Mouse (Mus musculus) thymus, adult 2 months (tissue): ENCODE results near the gene Anapc2. TPM values are rescaled to one million over a fixed set of nuclear protein-coding genes. Genes with fewer than 3 reads are reported as not detected.

Source experiments
- DNase-seq: peaks from one replicate; pipeline ENCODE4 v3.0.0; 2021
- H3K27ac ChIP-seq: fragments of 200-500 bp; 2 replicates; pipeline ENCODE4 v1.5.1; 2012; ENCODE audit warnings: low read length, control low read depth; ENCODE audit not compliant: control insufficient read depth, insufficient read depth
- H3K27me3 ChIP-seq: fragments of 200-500 bp; 2 replicates; pipeline ENCODE4 v1.6.1; 2012; ENCODE audit warnings: mild to moderate bottlenecking, low read length, moderate library complexity, mixed read lengths; ENCODE audit not compliant: control insufficient read depth, insufficient read depth
- H3K36me3 ChIP-seq: fragments of 200-500 bp; 2 replicates; pipeline ENCODE4 v1.6.1; 2012; ENCODE audit warnings: mild to moderate bottlenecking, low read length, moderate library complexity; ENCODE audit not compliant: control insufficient read depth, insufficient read depth
- H3K4me1 ChIP-seq: fragments of 200-500 bp; replicated peaks from 2 replicates; pipeline ENCODE4 v1.6.1; 2012; ENCODE audit warnings: low read length; ENCODE audit not compliant: control insufficient read depth, insufficient read depth
- H3K4me3 ChIP-seq: fragments of 200-500 bp; 2 replicates; pipeline ENCODE4 v1.5.1; 2012; ENCODE audit warnings: mild to moderate bottlenecking, low read length, control low read depth, moderate library complexity; ENCODE audit not compliant: control insufficient read depth, insufficient read depth
- CTCF ChIP-seq: fragments of 200-500 bp; IDR thresholded peaks from 2 replicates; pipeline ENCODE4 v1.5.1; 2012; ENCODE audit warnings: mild to moderate bottlenecking, control low read depth, low read length, moderate library complexity, borderline replicate concordance; ENCODE audit not compliant: control insufficient read depth, poor library complexity, insufficient read depth; ENCODE audit errors: extremely low read depth
- POLR2A ChIP-seq: fragments of 200-500 bp; IDR thresholded peaks from 2 replicates; pipeline ENCODE4 v1.6.1; 2012; ENCODE audit warnings: mild to moderate bottlenecking, low read length, control low read depth, moderate library complexity; ENCODE audit not compliant: control insufficient read depth, poor library complexity, insufficient read depth; ENCODE audit errors: extremely low read depth
- WGBS: fragments of 180-500 bp; shearing (Covaris S2); methylation state at CpG from one replicate; pipeline ENCODE4 v1.1.7; 2018; 5-methylcytosine and 5-hydroxymethylcytosine counted together
- polyA plus RNA-seq: library from polyadenylated mRNA; depleted of rRNA; stranded (reverse); fragments of >200 nt; gene quantifications from 2 replicates; pipeline ENCODE4 v1.2.3, GENCODE M21; 2012

Gene Anapc2
- polyA plus RNA-seq, 1 experiment = 144 TPM

- DNase-seq = no peak
- Histone ChIP-seq H3K4me3 (no peak within 1 kb of the TSS), H3K4me1 (no peaks in the 10 kb centered on the region), H3K36me3 (peaks cover 10% of the 10 kb centered on the region), H3K27ac (no peak within 1 kb of the TSS), H3K27me3 (peaks cover 17% of the 10 kb centered on the region)
- TF ChIP-seq POLR2A = no peak
- TF ChIP-seq CTCF = no peak
- 8% methylated on average over 11 of the region's 11 CpGs for WGBS
Measured at GRCm38 (mm10) chr2:25289651-25290050, 17.4 kb downstream of the Anapc2 start, which contains the start of gene Lrrc26. Gene Lrrc26, plus strand, starts transcription at chr2:25289915.

- H3K4me3 ChIP-seq = no peak overlapping the region
Measured at GRCm38 (mm10) chr2:25290101-25290815, 18.0 kb downstream of the Anapc2 start.

GRCm38 (mm10) chr2:25290816-25291130 lies 18.5 kb downstream of the Anapc2 start:
- DNase-seq = no peak
- no peak overlapping the region for H3K27ac ChIP-seq
- WGBS = 5% methylated on average over 18 of the region's 18 CpGs
- peaks cover 17% of the 10 kb centered on the region for H3K27me3 ChIP-seq
- TF ChIP-seq POLR2A (no peak), CTCF (no peak)
- no peaks in the 10 kb centered on the region for H3K4me1 ChIP-seq
- H3K4me3 ChIP-seq = no peak overlapping the region
- H3K36me3 ChIP-seq = no peaks in the 10 kb centered on the region

More at GRCm38 (mm10) chr2:25290101-25290815, 18.0 kb downstream of the Anapc2 start:
- Histone ChIP-seq H3K27ac (no peak overlapping the region), H3K4me1 (no peaks in the 10 kb centered on the region), H3K27me3 (peaks cover 17% of the 10 kb centered on the region), H3K36me3 (peaks cover 4% of the 10 kb centered on the region; the same call in 1 of the 2 replicates)
- 7% methylated on average over 54 of the region's 54 CpGs for WGBS
- no peak for DNase-seq
- TF ChIP-seq POLR2A (no peak), CTCF (no peak)

- H3K27ac ChIP-seq = no peak overlapping the region
- DNase-seq = no peak
- H3K27me3 ChIP-seq = peaks cover 17% of the 10 kb centered on the region
- no peaks in the 10 kb centered on the region for H3K4me1 ChIP-seq
- WGBS = 20% methylated on average over 32 of the region's 32 CpGs
- H3K36me3 ChIP-seq = no peaks in the 10 kb centered on the region
- no peak overlapping the region for H3K4me3 ChIP-seq
- TF ChIP-seq CTCF = no peak
- no peak for TF ChIP-seq POLR2A
Measured at GRCm38 (mm10) chr2:25291184-25292053, 19.1 kb downstream of the Anapc2 start.

GRCm38 (mm10) chr2:25292054-25292544 lies 19.8 kb downstream of the Anapc2 start:
- TF ChIP-seq POLR2A (no peak), CTCF (no peak)
- H3K4me3 ChIP-seq = no peak overlapping the region
- 11% methylated on average over 43 of the region's 43 CpGs for WGBS
- no peak for DNase-seq
- no peaks in the 10 kb centered on the region for H3K4me1 ChIP-seq
- H3K36me3 ChIP-seq = no peaks in the 10 kb centered on the region
- H3K27me3 ChIP-seq = peaks cover 17% of the 10 kb centered on the region
- no peak overlapping the region for H3K27ac ChIP-seq

- no peak for TF ChIP-seq POLR2A
- peak; percentile 77; the same call in 1 of the 2 replicates for TF ChIP-seq CTCF
- DNase-seq = peak; percentile 71
- Histone ChIP-seq H3K4me3 (no peak overlapping the region), H3K4me1 (no peaks in the 10 kb centered on the region), H3K27ac (no peak overlapping the region), H3K27me3 (peaks cover 17% of the 10 kb centered on the region), H3K36me3 (no peaks in the 10 kb centered on the region)
- 3% methylated on average over 1 of the region's 1 CpGs for WGBS
Measured at GRCm38 (mm10) chr2:25292856-25293255, 20.6 kb downstream of the Anapc2 start.
